Mouse (Mus musculus): ENCODE results near the gene Cd6.

DNA sequence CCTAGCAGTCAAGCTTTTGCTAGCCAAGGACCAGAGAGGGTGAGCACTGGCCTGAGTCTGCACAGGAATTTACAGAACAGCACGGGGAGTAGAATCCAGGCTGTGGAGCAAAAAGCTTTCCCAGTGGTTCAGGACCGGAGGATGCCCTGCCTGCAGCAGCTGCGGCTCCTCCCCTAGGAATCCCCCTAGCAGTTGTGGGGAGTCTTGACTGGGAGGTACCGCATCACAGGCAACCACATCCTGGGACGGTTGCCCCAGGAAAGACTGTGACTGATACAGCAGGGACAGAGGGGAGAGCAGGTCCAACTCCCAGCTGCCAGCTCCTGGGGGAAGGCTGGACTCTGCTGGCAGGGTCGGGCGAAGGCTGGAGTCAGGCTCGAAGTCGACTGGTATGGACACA, 41.6 kb downstream of the Cd6 start:
- no peak for TF ChIP-seq POLR2A (IDR thresholded peaks at IDR 0.05; ENCODE audit: borderline replicate concordance, control insufficient read depth, low read depth, low read length)
- TF ChIP-seq CTCF (IDR thresholded peaks at IDR 0.05; ENCODE audit: control insufficient read depth, insufficient read depth, low read length): no peak
